Mouse (Mus musculus) limb, embryonic 10.5 days (tissue): ENCODE measurements at regions not wholly inside any gene's neighbourhood (a gene's known extent, or its start where the extent isn't known, plus 50 kb on each side); places are given as distances from the start of the nearest gene placed in this dataset.

Source experiments
- DNase-seq: peaks from one replicate; pipeline ENCODE4 v3.0.0-alpha.2; 2017; ENCODE audit warnings: low spot score
- H3K27ac ChIP-seq: fragments of 300-500 bp; sonication (generic); 2 replicates; pipeline ENCODE4 v1.5.1; 2016; ENCODE audit warnings: mild to moderate bottlenecking
- H3K27me3 ChIP-seq: fragments of 300-500 bp; sonication (generic); 2 replicates; pipeline ENCODE4 v1.6.1; 2016; ENCODE audit warnings: low read depth, mild to moderate bottlenecking; ENCODE audit not compliant: poor library complexity, severe bottlenecking
- H3K36me3 ChIP-seq: fragments of 300-500 bp; sonication (generic); 2 replicates; pipeline ENCODE4 v1.6.1; 2016; ENCODE audit warnings: mild to moderate bottlenecking, moderate library complexity
- H3K4me1 ChIP-seq: fragments of 300-500 bp; sonication (generic); 2 replicates; pipeline ENCODE4 v1.6.1; 2016
- H3K4me3 ChIP-seq: fragments of 300-500 bp; sonication (generic); 2 replicates; pipeline ENCODE4 v1.5.1; 2016; ENCODE audit warnings: mild to moderate bottlenecking, moderate library complexity
- H3K9me3 ChIP-seq: fragments of 300-500 bp; sonication (generic); replicated peaks from 2 replicates; pipeline ENCODE4 v1.6.1; 2016; ENCODE audit warnings: mild to moderate bottlenecking
- WGBS: fragments of 180-500 bp; shearing (Covaris S2); methylation state at CpG from one replicate; pipeline ENCODE4 v1.1.7; 2016; 5-methylcytosine and 5-hydroxymethylcytosine counted together

- Histone ChIP-seq H3K9me3 (no peaks in the 10 kb centered on the region), H3K27ac (no peak overlapping the region), H3K4me1 (peaks cover 28% of the 10 kb centered on the region), H3K4me3 (no peak overlapping the region), H3K27me3 (peaks cover 95% of the 10 kb centered on the region), H3K36me3 (no peaks in the 10 kb centered on the region)
- DNase-seq, result no peak
- WGBS, result 3% methylated on average over 13 of the region's 13 CpGs
These were observed 222.0 kb downstream of the Mef2c start for GRCm38 (mm10) chr13:83725831-83726230.

- H3K36me3 ChIP-seq, result no peaks in the 10 kb centered on the region
- peak overlapping the region; percentile 27; the same call in 1 of the 2 replicates for H3K4me3 ChIP-seq
- no peaks in the 10 kb centered on the region for H3K9me3 ChIP-seq
- WGBS, result 4% methylated on average over 13 of the region's 13 CpGs
- DNase-seq, result no peak
- peaks cover 26% of the 10 kb centered on the region for H3K4me1 ChIP-seq
- no peak overlapping the region for H3K27ac ChIP-seq
- peaks cover 95% of the 10 kb centered on the region for H3K27me3 ChIP-seq
These were observed 222.6 kb downstream of the Mef2c start for GRCm38 (mm10) chr13:83726346-83726975.

GRCm38 (mm10) chr13:83727051-83727765, 223.4 kb downstream of the Mef2c start:
- H3K36me3 ChIP-seq, result no peaks in the 10 kb centered on the region
- DNase-seq, result no peak
- WGBS, result under 1% methylated on average over 38 of the region's 38 CpGs
- H3K4me3 ChIP-seq, result peak overlapping the region; percentile 27
- H3K4me1 ChIP-seq, result peaks cover 33% of the 10 kb centered on the region
- H3K9me3 ChIP-seq, result no peaks in the 10 kb centered on the region
- H3K27ac ChIP-seq, result no peak overlapping the region
- H3K27me3 ChIP-seq, result peaks cover 95% of the 10 kb centered on the region

GRCm38 (mm10) chr13:83727766-83728395, 224.0 kb downstream of the Mef2c start:
- no peaks in the 10 kb centered on the region for H3K36me3 ChIP-seq
- peaks cover 95% of the 10 kb centered on the region for H3K27me3 ChIP-seq
- no peak overlapping the region for H3K4me3 ChIP-seq
- WGBS, result 7% methylated on average over 9 of the region's 9 CpGs
- no peak overlapping the region for H3K27ac ChIP-seq
- DNase-seq, result no peak
- no peaks in the 10 kb centered on the region for H3K9me3 ChIP-seq
- peaks cover 38% of the 10 kb centered on the region for H3K4me1 ChIP-seq

GRCm38 (mm10) chr13:83728421-83729010, 224.7 kb downstream of the Mef2c start:
- WGBS, result 11% methylated on average over 5 of the region's 5 CpGs
- DNase-seq, result no peak
- Histone ChIP-seq H3K27ac (no peak overlapping the region), H3K9me3 (no peaks in the 10 kb centered on the region), H3K36me3 (no peaks in the 10 kb centered on the region), H3K4me3 (no peak overlapping the region), H3K4me1 (peaks cover 41% of the 10 kb centered on the region), H3K27me3 (peaks cover 95% of the 10 kb centered on the region)

- Histone ChIP-seq H3K9me3 (no peaks in the 10 kb centered on the region), H3K27ac (no peak overlapping the region), H3K27me3 (peaks cover 94% of the 10 kb centered on the region), H3K4me3 (peak overlapping the region; percentile 49), H3K36me3 (no peaks in the 10 kb centered on the region), H3K4me1 (peaks cover 41% of the 10 kb centered on the region)
- DNase-seq, result peak; percentile 84
- WGBS, result under 1% methylated on average over 32 of the region's 33 CpGs
These were observed 225.6 kb downstream of the Mef2c start for GRCm38 (mm10) chr13:83729331-83730009.

- H3K4me1 ChIP-seq, result peaks cover 41% of the 10 kb centered on the region
- H3K9me3 ChIP-seq, result no peaks in the 10 kb centered on the region
- H3K36me3 ChIP-seq, result no peaks in the 10 kb centered on the region
- H3K4me3 ChIP-seq, result peak overlapping the region; percentile 74
- 1% methylated on average over 15 of the region's 16 CpGs for WGBS
- peak overlapping the region; percentile 96 for H3K27ac ChIP-seq
- no peak for DNase-seq
- peaks cover 94% of the 10 kb centered on the region for H3K27me3 ChIP-seq
These were observed 226.4 kb downstream of the Mef2c start for GRCm38 (mm10) chr13:83730155-83730712.

GRCm38 (mm10) chr13:83730713-83731480, 227.1 kb downstream of the Mef2c start:
- H3K36me3 ChIP-seq, result no peaks in the 10 kb centered on the region
- peak overlapping the region; percentile 96 for H3K27ac ChIP-seq
- under 1% methylated on average over 91 of the region's 91 CpGs for WGBS
- DNase-seq, result peak; percentile 88
- no peaks in the 10 kb centered on the region for H3K9me3 ChIP-seq
- H3K4me3 ChIP-seq, result peak overlapping the region; percentile 74
- peaks cover 94% of the 10 kb centered on the region for H3K27me3 ChIP-seq
- H3K4me1 ChIP-seq, result peaks cover 41% of the 10 kb centered on the region

- Histone ChIP-seq H3K4me1 (peaks cover 41% of the 10 kb centered on the region), H3K4me3 (peak overlapping the region; percentile 74), H3K27ac (peak overlapping the region; percentile 96), H3K27me3 (peaks cover 94% of the 10 kb centered on the region), H3K9me3 (no peaks in the 10 kb centered on the region), H3K36me3 (no peaks in the 10 kb centered on the region)
- 2% methylated on average over 10 of the region's 10 CpGs for WGBS
- no peak for DNase-seq
These were observed 227.7 kb downstream of the Mef2c start for GRCm38 (mm10) chr13:83731481-83732006.

GRCm38 (mm10) chr13:83732283-83733121, 228.7 kb downstream of the Mef2c start:
- Histone ChIP-seq H3K9me3 (no peaks in the 10 kb centered on the region), H3K27ac (no peak overlapping the region), H3K4me3 (peak overlapping the region; percentile 30), H3K4me1 (peaks cover 35% of the 10 kb centered on the region), H3K36me3 (no peaks in the 10 kb centered on the region), H3K27me3 (peaks cover 94% of the 10 kb centered on the region)
- peak; percentile 72 for DNase-seq
- under 1% methylated on average over 31 of the region's 31 CpGs for WGBS
